Mouse (Mus musculus): ENCODE results near the gene Loxl1. TPM values are rescaled to one million over a fixed set of nuclear protein-coding genes. Genes with fewer than 3 reads are reported as not detected.
"Not testable (repeated sequence)": the region's sequence is repeated elsewhere in the genome, so short reads cannot be mapped to it uniquely, and the experiment has no call there.

Gene Loxl1
- polyA plus RNA-seq, 1 experiment from 2014 or later = 33.4 TPM

GRCm38 (mm10) chr9:58275115-58275774 lies 37.7 kb downstream of the Loxl1 start:
- Histone ChIP-seq H3K4me1 (ENCODE audit: control insufficient read depth, insufficient read depth, low read length) (peaks cover 16% of the 10 kb centered on the region), H3K4me2 (ENCODE audit: low read depth, low read length) (peak overlapping the region; percentile 31)

DNA sequence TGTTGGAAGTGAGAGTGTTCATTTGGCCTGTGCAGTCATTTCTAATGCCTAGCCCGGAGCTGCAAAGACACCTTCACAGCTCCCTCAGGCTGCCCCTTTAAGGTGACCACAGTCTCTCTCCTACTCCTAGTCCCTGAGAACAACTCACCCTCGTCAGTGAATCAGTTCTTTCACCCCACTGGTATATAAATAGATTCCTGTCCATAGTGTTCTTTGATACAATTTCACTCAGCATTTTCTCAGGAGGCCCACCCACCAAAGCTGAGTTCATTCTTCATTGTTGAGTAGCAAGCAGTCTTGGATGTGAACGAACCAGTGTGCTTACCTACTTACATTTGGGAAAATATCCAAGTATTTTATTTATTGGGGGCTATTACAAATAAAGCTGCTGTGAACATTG lies 38.4 kb downstream of the Loxl1 start:
- Histone ChIP-seq H3K27me3 (ENCODE audit: control insufficient read depth, insufficient read depth, low read length) (no peaks in the 10 kb centered on the region), H3K9ac (ENCODE audit: low read length) (no peak overlapping the region), H3K4me3 (replicated peaks; ENCODE audit: low read length) (no peak overlapping the region), H3K9me3 (replicated peaks; ENCODE audit: control insufficient read depth, low read length) (no peaks in the 10 kb centered on the region), H3K36me3 (ENCODE audit: control insufficient read depth, insufficient read depth, low read length) (no peaks in the 10 kb centered on the region), H3K4me1 (ENCODE audit: control insufficient read depth, insufficient read depth, low read length) (peaks cover 15% of the 10 kb centered on the region), H3K4me2 (ENCODE audit: low read depth, low read length) (0 out of 2 replicates have a peak overlapping the region, but pooled peaks have one; percentile 31), H3K27ac (ENCODE audit: low read length) (peak overlapping the region; percentile 83)
- ATAC-seq (ENCODE audit: insufficient read depth, low FRiP score) = no peak
- WGBS = 35% methylated on average over 3 of the region's 3 CpGs

More at GRCm38 (mm10) chr9:58275115-58275774, 37.7 kb downstream of the Loxl1 start:
- ATAC-seq (ENCODE audit: insufficient read depth, low FRiP score) = peak; percentile 87
- peak overlapping the region; percentile 51; the same call in 1 of the 2 replicates for H3K9ac ChIP-seq (ENCODE audit: low read length)
- WGBS = 18% methylated on average over 8 of the region's 8 CpGs
- no peaks in the 10 kb centered on the region for H3K36me3 ChIP-seq (ENCODE audit: control insufficient read depth, insufficient read depth, low read length)
- no peak overlapping the region for H3K4me3 ChIP-seq (replicated peaks; ENCODE audit: low read length)
- H3K27ac ChIP-seq (ENCODE audit: low read length) = peak overlapping the region; percentile 83
- no peaks in the 10 kb centered on the region for H3K27me3 ChIP-seq (ENCODE audit: control insufficient read depth, insufficient read depth, low read length)
- no peaks in the 10 kb centered on the region for H3K9me3 ChIP-seq (replicated peaks; ENCODE audit: control insufficient read depth, low read length)

DNA sequence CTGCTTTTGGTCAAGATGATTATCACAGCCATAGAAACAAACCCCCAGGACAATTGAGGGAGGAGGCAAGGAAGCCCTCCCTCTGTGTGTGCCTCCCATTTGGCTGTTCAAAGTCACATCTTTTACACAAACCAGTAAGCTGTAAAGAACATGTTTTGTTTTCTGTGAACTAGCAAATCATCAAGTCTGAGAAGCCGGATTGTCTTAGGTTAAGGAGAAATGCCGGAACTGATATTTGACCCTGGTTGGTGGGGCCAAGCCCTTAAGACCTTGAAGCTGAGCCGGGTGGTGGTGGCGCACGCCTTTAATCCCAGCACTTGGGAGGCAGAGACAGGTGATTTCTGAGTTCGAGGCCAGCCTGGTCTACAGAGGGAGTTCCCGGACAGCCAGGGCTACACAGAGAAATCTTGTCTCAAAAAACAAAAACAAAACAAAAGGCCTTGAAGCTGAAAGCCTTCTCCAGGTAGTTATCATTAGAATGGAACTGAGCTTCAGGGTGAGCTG lies 38.8 kb downstream of the Loxl1 start:
- Histone ChIP-seq H3K4me1 (ENCODE audit: control insufficient read depth, insufficient read depth, low read length) (peaks cover 15% of the 10 kb centered on the region), H3K36me3 (ENCODE audit: control insufficient read depth, insufficient read depth, low read length) (no peaks in the 10 kb centered on the region), H3K27me3 (ENCODE audit: control insufficient read depth, insufficient read depth, low read length) (no peaks in the 10 kb centered on the region), H3K4me2 (ENCODE audit: low read depth, low read length) (no peak overlapping the region), H3K9ac (ENCODE audit: low read length) (no peak overlapping the region), H3K9me3 (replicated peaks; ENCODE audit: control insufficient read depth, low read length) (no peaks in the 10 kb centered on the region), H3K4me3 (replicated peaks; ENCODE audit: low read length) (no peak overlapping the region), H3K27ac (ENCODE audit: low read length) (no peak overlapping the region)
- ATAC-seq (ENCODE audit: insufficient read depth, low FRiP score) = no peak
- WGBS = 86% methylated on average over 7 of the region's 7 CpGs

DNA sequence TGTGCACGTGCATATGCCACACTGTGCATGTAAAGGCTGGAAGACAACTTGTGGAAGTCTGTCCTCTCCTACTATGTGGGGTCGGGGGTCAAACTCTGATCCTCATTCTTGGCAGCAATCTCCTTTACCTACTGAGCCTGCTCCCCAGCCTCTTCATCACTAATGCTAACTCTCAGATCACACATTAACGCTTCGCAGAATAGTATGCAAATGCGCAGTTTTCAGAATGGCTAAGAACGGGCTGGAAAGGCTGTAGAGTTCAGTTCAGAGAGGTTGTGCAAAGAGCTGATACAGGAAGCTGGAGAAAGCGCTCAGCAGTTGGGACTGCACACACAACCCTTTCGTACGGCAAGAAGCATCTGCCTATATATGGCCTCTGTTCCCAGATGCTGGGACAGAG lies 40.1 kb downstream of the Loxl1 start:
- no peaks in the 10 kb centered on the region for H3K36me3 ChIP-seq (ENCODE audit: control insufficient read depth, insufficient read depth, low read length)
- H3K4me1 ChIP-seq (ENCODE audit: control insufficient read depth, insufficient read depth, low read length) = peaks cover 15% of the 10 kb centered on the region
- H3K27me3 ChIP-seq (ENCODE audit: control insufficient read depth, insufficient read depth, low read length) = no peaks in the 10 kb centered on the region
- H3K4me3 ChIP-seq (replicated peaks; ENCODE audit: low read length) = no peak overlapping the region
- WGBS = 72% methylated on average over 9 of the region's 9 CpGs
- ATAC-seq (ENCODE audit: insufficient read depth, low FRiP score) = no peak
- H3K9ac ChIP-seq (ENCODE audit: low read length) = no peak overlapping the region
- H3K27ac ChIP-seq (ENCODE audit: low read length) = no peak overlapping the region
- no peak overlapping the region for H3K4me2 ChIP-seq (ENCODE audit: low read depth, low read length)
- no peaks in the 10 kb centered on the region for H3K9me3 ChIP-seq (replicated peaks; ENCODE audit: control insufficient read depth, low read length)

DNA sequence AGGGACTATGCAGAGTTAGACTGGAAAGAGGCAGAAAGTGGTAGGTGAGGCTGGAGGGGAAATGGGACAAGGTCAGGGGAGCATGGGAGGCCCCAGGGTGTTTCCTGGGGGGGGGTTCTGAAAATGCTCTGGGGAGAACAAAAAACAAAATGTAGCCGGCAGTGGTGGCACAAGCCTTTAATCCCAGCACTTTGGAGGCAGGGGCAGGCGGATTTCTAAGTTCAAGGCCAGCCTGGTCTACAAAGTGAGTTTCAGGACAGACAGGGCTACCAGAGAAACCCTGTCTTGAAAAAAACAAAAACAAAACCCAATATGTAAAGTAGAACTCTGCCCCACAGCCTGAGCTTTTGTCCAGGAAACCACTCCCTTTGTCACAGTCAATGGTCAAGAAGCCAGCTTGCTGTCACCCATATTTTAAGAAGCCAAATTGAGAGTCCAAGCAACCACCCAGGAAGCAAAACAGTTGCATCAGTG lies 40.9 kb downstream of the Loxl1 start:
- no peak for ATAC-seq (ENCODE audit: insufficient read depth, low FRiP score)
- 80% methylated on average over 2 of the region's 2 CpGs for WGBS
- Histone ChIP-seq H3K9me3 (replicated peaks; ENCODE audit: control insufficient read depth, low read length) (no peaks in the 10 kb centered on the region), H3K27me3 (ENCODE audit: control insufficient read depth, insufficient read depth, low read length) (no peaks in the 10 kb centered on the region), H3K9ac (ENCODE audit: low read length) (no peak overlapping the region), H3K27ac (ENCODE audit: low read length) (no peak overlapping the region), H3K4me1 (ENCODE audit: control insufficient read depth, insufficient read depth, low read length) (peaks cover 16% of the 10 kb centered on the region), H3K36me3 (ENCODE audit: control insufficient read depth, insufficient read depth, low read length) (no peaks in the 10 kb centered on the region), H3K4me2 (ENCODE audit: low read depth, low read length) (no peak overlapping the region), H3K4me3 (replicated peaks; ENCODE audit: low read length) (no peak overlapping the region)

- not testable (repeated sequence) for H3K4me2 ChIP-seq (ENCODE audit: low read depth, low read length); H3K9me3 ChIP-seq (replicated peaks; ENCODE audit: control insufficient read depth, low read length); H3K36me3 ChIP-seq (ENCODE audit: control insufficient read depth, insufficient read depth, low read length); ATAC-seq (ENCODE audit: insufficient read depth, low FRiP score); H3K27me3 ChIP-seq (ENCODE audit: control insufficient read depth, insufficient read depth, low read length); H3K27ac ChIP-seq (ENCODE audit: low read length); H3K9ac ChIP-seq (ENCODE audit: low read length); H3K4me3 ChIP-seq (replicated peaks; ENCODE audit: low read length)
- peaks cover 21% of the 10 kb centered on the region for H3K4me1 ChIP-seq (ENCODE audit: control insufficient read depth, insufficient read depth, low read length)
- WGBS = 91% methylated on average over 9 of the region's 9 CpGs
Measured at GRCm38 (mm10) chr9:58271551-58271950, 41.4 kb downstream of the Loxl1 start.

DNA sequence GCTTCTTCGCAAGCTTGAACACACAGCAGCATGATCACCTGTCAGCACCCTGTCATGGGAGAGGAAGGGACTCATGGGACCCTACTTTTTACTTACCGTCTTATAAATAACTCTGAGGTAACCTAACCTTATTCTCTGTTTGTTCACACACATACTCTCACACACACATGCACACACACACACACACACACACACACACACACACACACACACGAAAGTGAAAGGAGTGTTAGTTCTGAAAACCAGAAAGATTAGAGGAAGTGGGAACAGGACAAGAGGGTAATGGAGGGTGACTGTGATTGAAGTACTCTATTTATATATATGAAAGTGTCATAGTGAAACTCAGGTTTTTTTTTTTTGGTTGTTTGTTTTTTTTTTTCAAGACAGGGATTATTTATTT lies 41.9 kb downstream of the Loxl1 start:
- Histone ChIP-seq H3K4me1 (ENCODE audit: control insufficient read depth, insufficient read depth, low read length) (peaks cover 24% of the 10 kb centered on the region), H3K36me3 (ENCODE audit: control insufficient read depth, insufficient read depth, low read length) (no peaks in the 10 kb centered on the region), H3K27ac (ENCODE audit: low read length) (no peak overlapping the region), H3K9ac (ENCODE audit: low read length) (no peak overlapping the region), H3K4me3 (replicated peaks; ENCODE audit: low read length) (no peak overlapping the region), H3K4me2 (ENCODE audit: low read depth, low read length) (no peak overlapping the region), H3K27me3 (ENCODE audit: control insufficient read depth, insufficient read depth, low read length) (no peaks in the 10 kb centered on the region), H3K9me3 (replicated peaks; ENCODE audit: control insufficient read depth, low read length) (no peaks in the 10 kb centered on the region)
- WGBS = 80% methylated on average over 3 of the region's 3 CpGs
- ATAC-seq (ENCODE audit: insufficient read depth, low FRiP score) = no peak

GRCm38 (mm10) chr9:58270081-58270480 lies 42.9 kb downstream of the Loxl1 start:
- Histone ChIP-seq H3K9ac (ENCODE audit: low read length) (no peak overlapping the region), H3K36me3 (ENCODE audit: control insufficient read depth, insufficient read depth, low read length) (no peaks in the 10 kb centered on the region), H3K27me3 (ENCODE audit: control insufficient read depth, insufficient read depth, low read length) (no peaks in the 10 kb centered on the region), H3K9me3 (replicated peaks; ENCODE audit: control insufficient read depth, low read length) (no peaks in the 10 kb centered on the region), H3K4me2 (ENCODE audit: low read depth, low read length) (no peak overlapping the region), H3K4me1 (ENCODE audit: control insufficient read depth, insufficient read depth, low read length) (peaks cover 18% of the 10 kb centered on the region), H3K27ac (ENCODE audit: low read length) (no peak overlapping the region), H3K4me3 (replicated peaks; ENCODE audit: low read length) (no peak overlapping the region)
- WGBS = 58% methylated on average over 3 of the region's 3 CpGs
- ATAC-seq (ENCODE audit: insufficient read depth, low FRiP score) = no peak

DNA sequence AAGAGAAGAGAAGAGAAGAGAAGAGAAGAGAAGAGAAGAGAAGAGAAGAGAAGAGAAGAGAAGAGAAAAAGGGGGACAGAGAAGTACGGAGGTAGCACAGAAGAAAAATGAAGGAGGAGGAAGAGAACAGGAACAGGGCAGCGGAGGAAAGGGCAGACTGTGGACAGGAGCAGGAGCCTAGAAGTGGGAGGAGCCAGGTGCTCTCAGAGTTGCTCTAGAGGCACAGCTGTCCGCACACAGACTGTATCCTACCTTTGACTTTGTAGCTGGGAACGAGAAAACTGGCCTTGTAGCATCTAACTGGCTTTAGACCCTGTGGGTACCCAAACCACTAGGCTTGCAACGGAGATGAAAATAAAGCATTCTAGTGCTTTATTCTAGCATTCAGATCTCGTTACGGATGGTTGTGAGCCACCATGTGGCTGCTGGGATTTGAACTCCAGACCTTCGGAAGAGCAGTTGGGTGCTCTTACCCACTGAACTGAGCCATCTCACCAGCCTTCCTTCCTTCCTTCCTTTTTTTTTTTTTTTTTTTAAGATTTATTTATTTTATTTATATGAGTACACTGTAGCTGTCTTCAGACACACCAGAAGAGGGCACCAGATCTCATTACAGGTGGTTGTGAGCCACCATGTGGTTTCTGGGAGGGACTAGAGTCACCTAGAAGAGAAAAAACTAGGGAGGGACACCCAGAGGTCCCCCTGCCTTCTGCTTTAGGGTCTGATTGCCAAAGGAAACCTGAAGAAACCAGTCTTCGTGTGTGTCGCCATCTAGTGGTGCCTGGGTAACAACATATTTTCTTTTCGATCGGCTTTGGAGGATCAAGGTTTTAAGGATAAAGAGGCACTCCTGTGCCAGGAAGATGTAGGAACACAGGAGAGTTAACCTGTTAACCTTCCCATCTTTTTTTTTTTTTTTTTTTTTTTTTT lies 44.3 kb downstream of the Loxl1 start:
- Histone ChIP-seq H3K27ac (ENCODE audit: low read length) (no peak overlapping the region), H3K36me3 (ENCODE audit: control insufficient read depth, insufficient read depth, low read length) (no peaks in the 10 kb centered on the region), H3K27me3 (ENCODE audit: control insufficient read depth, insufficient read depth, low read length) (no peaks in the 10 kb centered on the region), H3K4me2 (ENCODE audit: low read depth, low read length) (no peak overlapping the region), H3K4me1 (ENCODE audit: control insufficient read depth, insufficient read depth, low read length) (peaks cover 10% of the 10 kb centered on the region), H3K9ac (ENCODE audit: low read length) (no peak overlapping the region), H3K9me3 (replicated peaks; ENCODE audit: control insufficient read depth, low read length) (no peaks in the 10 kb centered on the region), H3K4me3 (replicated peaks; ENCODE audit: low read length) (no peak overlapping the region)
- WGBS = 53% methylated on average over 12 of the region's 12 CpGs
- ATAC-seq (ENCODE audit: insufficient read depth, low FRiP score) = no peak

All from stomach, embryonic 16.5 days (tissue).